Mouse (Mus musculus): ENCODE results near the gene Zbtb24. TPM values are rescaled to one million over a fixed set of nuclear protein-coding genes. Genes with fewer than 3 reads are reported as not detected.
A peak's percentile ranks its signal among the peaks of the same experiment; 100 is the strongest.

The Zbtb24 gene
- polyA plus RNA-seq, 1 experiment from 2014 or later, result 19.2 TPM

DNA sequence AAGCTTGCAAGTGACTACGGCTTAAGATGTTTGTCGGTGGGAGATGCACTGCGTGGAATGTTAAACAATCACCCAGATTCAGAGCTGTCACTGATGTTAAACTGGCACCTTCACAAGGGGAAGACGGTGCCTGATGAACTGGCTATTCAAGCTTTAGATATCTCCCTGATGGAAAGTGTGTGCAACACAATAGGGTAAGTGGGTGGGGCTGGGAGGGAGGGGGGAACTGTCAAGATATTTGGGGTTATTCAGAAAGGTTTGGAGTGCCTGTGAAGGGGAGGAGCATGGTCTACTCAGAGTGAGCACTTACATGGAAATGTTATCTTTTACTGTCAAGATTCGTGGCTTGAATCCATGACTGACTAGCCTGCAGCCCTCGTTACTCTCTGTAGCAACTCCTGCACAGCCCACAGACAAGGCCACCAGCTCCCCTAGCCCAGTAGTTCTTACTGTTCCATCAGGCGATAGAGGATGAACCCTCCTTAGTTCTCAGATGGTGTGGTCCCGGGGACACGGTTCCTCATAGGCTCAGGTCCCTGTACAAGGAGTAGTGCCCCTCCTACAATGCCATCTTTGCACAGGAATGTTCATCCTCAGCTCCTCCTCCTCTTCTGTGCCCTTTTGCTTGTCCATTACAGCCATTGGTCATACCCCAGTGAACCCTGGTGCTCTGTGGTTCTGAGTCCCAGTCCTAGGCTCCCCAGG, 29.5 kb upstream of the Zbtb24 start:
- H3K4me2 ChIP-seq, result no peak overlapping the region
- no peak for TF ChIP-seq CTCF (IDR thresholded peaks at IDR 0.05; ENCODE audit: low read depth)
- H3K36me3 ChIP-seq (ENCODE audit: insufficient read depth), result no peaks in the 10 kb centered on the region
- H3K9ac ChIP-seq, result no peak overlapping the region
- no peaks in the 10 kb centered on the region for H3K4me1 ChIP-seq (ENCODE audit: insufficient read depth)
- DNase-seq (no peak), ATAC-seq (ENCODE audit: insufficient read depth) (no peak)
- H3K4me3 ChIP-seq (ENCODE audit: low read depth, low read length), result no peak overlapping the region
- 45% methylated on average over 9 of the region's 9 CpGs for WGBS
- H3K27me3 ChIP-seq (ENCODE audit: insufficient read depth, low read length), result no peaks in the 10 kb centered on the region
- peaks cover 6% of the 10 kb centered on the region; the same call in 1 of the 2 replicates for H3K9me3 ChIP-seq (ENCODE audit: low read depth, low read length)
- no peak overlapping the region for H3K27ac ChIP-seq (ENCODE audit: low read depth)

GRCm38 (mm10) chr10:41423681-41424080, 26.5 kb upstream of the Zbtb24 start:
- no peak for TF ChIP-seq CTCF (IDR thresholded peaks at IDR 0.05; ENCODE audit: low read depth)
- Histone ChIP-seq H3K27me3 (ENCODE audit: insufficient read depth, low read length) (no peaks in the 10 kb centered on the region), H3K4me1 (ENCODE audit: insufficient read depth) (no peaks in the 10 kb centered on the region), H3K4me2 (no peak overlapping the region), H3K36me3 (ENCODE audit: insufficient read depth) (no peaks in the 10 kb centered on the region), H3K9ac (no peak overlapping the region), H3K9me3 (ENCODE audit: low read depth, low read length) (no peaks in the 10 kb centered on the region), H3K4me3 (ENCODE audit: low read depth, low read length) (no peak overlapping the region), H3K27ac (ENCODE audit: low read depth) (no peak overlapping the region)
- DNase-seq (no peak), ATAC-seq (ENCODE audit: insufficient read depth) (no peak)
- 80% methylated on average over 2 of the region's 2 CpGs for WGBS

GRCm38 (mm10) chr10:41426368-41426767, 23.8 kb upstream of the Zbtb24 start:
- no peak for TF ChIP-seq CTCF (IDR thresholded peaks at IDR 0.05; ENCODE audit: low read depth)
- DNase-seq (no peak), ATAC-seq (ENCODE audit: insufficient read depth) (no peak)
- no peaks in the 10 kb centered on the region for H3K27me3 ChIP-seq (ENCODE audit: insufficient read depth, low read length)
- H3K27ac ChIP-seq (ENCODE audit: low read depth), result no peak overlapping the region
- H3K9ac ChIP-seq, result no peak overlapping the region
- no peak overlapping the region for H3K4me3 ChIP-seq (ENCODE audit: low read depth, low read length)
- H3K36me3 ChIP-seq (ENCODE audit: insufficient read depth), result no peaks in the 10 kb centered on the region
- H3K9me3 ChIP-seq (ENCODE audit: low read depth, low read length), result no peaks in the 10 kb centered on the region
- WGBS, result 44% methylated on average over 6 of the region's 6 CpGs
- no peak overlapping the region for H3K4me2 ChIP-seq
- H3K4me1 ChIP-seq (ENCODE audit: insufficient read depth), result no peaks in the 10 kb centered on the region

DNA sequence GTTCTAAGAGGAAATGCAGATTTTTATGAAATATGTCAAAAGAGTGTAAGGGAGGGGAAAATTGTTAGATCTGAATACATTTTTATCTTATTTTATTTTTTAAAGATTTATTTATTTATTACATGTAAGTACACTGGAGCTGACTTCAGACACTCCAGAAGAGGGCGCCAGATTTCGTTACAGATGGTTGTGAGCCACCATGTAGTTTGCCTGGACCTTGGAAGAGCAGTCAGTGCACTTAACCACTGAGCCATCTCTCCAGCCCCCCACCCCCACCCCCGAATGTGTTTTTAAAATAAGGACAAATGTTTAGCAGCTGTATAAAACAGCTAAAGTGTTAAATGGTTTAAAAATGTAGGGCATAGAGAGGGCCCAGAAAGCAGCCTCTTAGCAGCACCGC, 15.6 kb upstream of the Zbtb24 start:
- Histone ChIP-seq H3K27ac (ENCODE audit: low read depth) (no peak overlapping the region), H3K4me1 (ENCODE audit: insufficient read depth) (no peaks in the 10 kb centered on the region), H3K4me3 (ENCODE audit: low read depth, low read length) (no peak overlapping the region), H3K9me3 (ENCODE audit: low read depth, low read length) (no peaks in the 10 kb centered on the region), H3K27me3 (ENCODE audit: insufficient read depth, low read length) (no peaks in the 10 kb centered on the region), H3K36me3 (ENCODE audit: insufficient read depth) (no peaks in the 10 kb centered on the region), H3K4me2 (no peak overlapping the region), H3K9ac (no peak overlapping the region)
- TF ChIP-seq CTCF (IDR thresholded peaks at IDR 0.05; ENCODE audit: low read depth), result peak; percentile 70
- peak; percentile 77 for DNase-seq
- 26% methylated on average over 4 of the region's 4 CpGs for WGBS
- ATAC-seq (ENCODE audit: insufficient read depth), result no peak

DNA sequence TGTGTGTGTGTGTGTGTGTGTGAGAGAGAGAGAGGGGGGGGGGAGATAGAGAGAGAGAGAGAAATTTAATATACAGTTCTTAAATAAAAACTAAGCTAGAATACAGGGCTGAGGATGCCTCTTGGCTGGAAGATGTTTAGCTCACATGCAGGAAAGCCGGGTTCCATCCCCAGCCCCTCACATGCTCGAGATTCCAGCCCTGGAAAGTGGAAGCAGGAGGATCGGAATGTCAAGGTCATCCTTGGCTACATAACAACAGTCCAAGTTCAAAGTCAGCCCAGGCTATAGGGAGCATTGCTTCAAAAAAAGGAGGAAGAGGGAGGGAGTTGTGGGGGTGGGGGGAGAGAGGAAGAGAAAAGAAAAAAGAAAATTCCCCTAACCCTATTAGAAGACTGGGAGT, 15.0 kb upstream of the Zbtb24 start:
- Histone ChIP-seq H3K4me2 (no peak overlapping the region), H3K27me3 (ENCODE audit: insufficient read depth, low read length) (no peaks in the 10 kb centered on the region), H3K4me1 (ENCODE audit: insufficient read depth) (no peaks in the 10 kb centered on the region), H3K36me3 (ENCODE audit: insufficient read depth) (no peaks in the 10 kb centered on the region), H3K4me3 (ENCODE audit: low read depth, low read length) (no peak overlapping the region), H3K9ac (no peak overlapping the region), H3K9me3 (ENCODE audit: low read depth, low read length) (no peaks in the 10 kb centered on the region), H3K27ac (ENCODE audit: low read depth) (no peak overlapping the region)
- ATAC-seq (ENCODE audit: insufficient read depth) (no peak), DNase-seq (peak; percentile 4)
- WGBS, result 20% methylated on average over 3 of the region's 3 CpGs
- no peak for TF ChIP-seq CTCF (IDR thresholded peaks at IDR 0.05; ENCODE audit: low read depth)

DNA sequence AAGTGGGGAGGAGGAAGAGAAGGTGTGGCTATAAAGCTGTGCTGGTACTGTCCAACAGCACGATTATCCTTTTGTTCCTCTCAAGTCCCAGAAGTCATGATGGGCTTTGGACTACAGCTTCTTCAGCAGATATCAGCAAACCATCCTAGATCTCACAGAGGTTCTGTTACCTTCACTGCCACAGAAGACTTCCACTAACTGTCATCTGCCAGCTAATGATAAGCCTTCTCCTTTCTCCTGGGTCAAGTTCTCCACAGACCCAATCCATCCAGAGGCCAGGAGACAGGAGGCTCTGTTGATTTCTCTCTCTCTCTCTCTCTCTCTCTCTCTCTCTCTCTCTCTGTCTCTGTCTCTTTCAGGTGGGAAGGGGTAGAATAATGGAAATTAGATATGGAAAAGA, 2.0 kb upstream of the Zbtb24 start:
- H3K27ac ChIP-seq (ENCODE audit: low read depth), result no peak overlapping the region
- no peak for ATAC-seq (ENCODE audit: insufficient read depth)
- DNase-seq, result no peak
- no peak for TF ChIP-seq CTCF (IDR thresholded peaks at IDR 0.05; ENCODE audit: low read depth)
- no peak overlapping the region for H3K4me2 ChIP-seq
- peaks cover 7% of the 10 kb centered on the region for H3K4me1 ChIP-seq (ENCODE audit: insufficient read depth)
- whole genome bisulfite sequencing, result 76% methylated on average over 1 of the region's 1 CpGs
- H3K27me3 ChIP-seq (ENCODE audit: insufficient read depth, low read length), result no peaks in the 10 kb centered on the region
- H3K9ac ChIP-seq, result no peak overlapping the region
- no peak overlapping the region for H3K4me3 ChIP-seq (ENCODE audit: low read depth, low read length)
- H3K9me3 ChIP-seq (ENCODE audit: low read depth, low read length), result no peaks in the 10 kb centered on the region
- H3K36me3 ChIP-seq (ENCODE audit: insufficient read depth), result peaks cover 12% of the 10 kb centered on the region

DNA sequence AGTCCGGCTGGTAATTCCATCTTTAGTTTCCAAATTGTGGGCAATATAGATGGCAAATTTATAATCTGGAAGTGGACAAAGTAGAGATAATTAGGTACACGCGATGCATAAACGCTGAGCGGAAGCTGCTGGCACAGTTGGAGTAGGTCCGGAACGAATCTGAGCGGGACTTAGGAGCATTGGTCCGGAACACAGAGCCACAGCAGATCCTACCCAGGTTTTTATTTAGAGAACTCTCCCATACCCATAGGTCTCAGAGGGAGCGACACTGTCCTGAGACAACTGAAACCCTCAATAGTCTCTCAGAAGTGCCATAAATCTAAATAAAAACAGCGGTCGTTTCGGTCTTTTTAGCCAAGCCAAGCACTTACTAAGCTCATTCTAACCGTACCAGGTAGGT, 499 bp upstream of the Zbtb24 start:
- peak; percentile 69 for ATAC-seq (ENCODE audit: insufficient read depth)
- DNase-seq, result peak; percentile 51

More for the DNA sequence above, 499 bp upstream of the Zbtb24 start:
- Histone ChIP-seq H3K4me2 (peak overlapping the region; percentile 82), H3K9me3 (ENCODE audit: low read depth, low read length) (no peaks in the 10 kb centered on the region), H3K36me3 (ENCODE audit: insufficient read depth) (peaks cover 24% of the 10 kb centered on the region), H3K4me3 (ENCODE audit: low read depth, low read length) (peak overlapping the region; percentile 89), H3K27me3 (ENCODE audit: insufficient read depth, low read length) (no peaks in the 10 kb centered on the region), H3K9ac (peak overlapping the region; percentile 74), H3K27ac (ENCODE audit: low read depth) (peak overlapping the region; percentile 72), H3K4me1 (ENCODE audit: insufficient read depth) (peaks cover 7% of the 10 kb centered on the region)
- TF ChIP-seq CTCF (IDR thresholded peaks at IDR 0.05; ENCODE audit: low read depth), result no peak
- WGBS, result 14% methylated on average over 14 of the region's 14 CpGs

Measured in lung, embryonic 14.5 days (tissue).